Mouse (Mus musculus): ENCODE measurements at regions not wholly inside any gene's neighbourhood (a gene's known extent, or its start where the extent isn't known, plus 50 kb on each side); places are given as distances from the start of the nearest gene placed in this dataset.
A peak's percentile ranks its signal among the peaks of the same experiment; 100 is the strongest.

DNA sequence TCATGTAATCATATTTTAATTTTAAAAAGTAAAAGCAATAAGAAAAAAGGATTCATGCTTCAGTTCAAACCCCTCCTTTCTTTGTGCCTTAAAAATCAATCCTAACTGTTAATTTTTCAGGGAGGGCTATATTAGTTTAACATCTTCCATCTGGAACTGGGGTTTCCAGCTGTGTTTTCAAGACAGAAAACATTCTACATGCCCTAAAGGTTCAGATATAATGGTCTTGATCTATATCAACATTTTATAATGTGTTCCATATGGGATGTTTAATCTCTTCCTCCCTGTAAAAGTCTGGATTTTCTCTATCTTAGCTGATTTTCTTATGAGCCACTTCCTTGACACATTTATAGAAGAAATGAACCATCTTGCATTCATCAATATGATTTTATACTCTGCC lies 205.9 kb upstream of the Grm7 start:
- no peak for DNase-seq (ENCODE audit: low spot score)

DNA sequence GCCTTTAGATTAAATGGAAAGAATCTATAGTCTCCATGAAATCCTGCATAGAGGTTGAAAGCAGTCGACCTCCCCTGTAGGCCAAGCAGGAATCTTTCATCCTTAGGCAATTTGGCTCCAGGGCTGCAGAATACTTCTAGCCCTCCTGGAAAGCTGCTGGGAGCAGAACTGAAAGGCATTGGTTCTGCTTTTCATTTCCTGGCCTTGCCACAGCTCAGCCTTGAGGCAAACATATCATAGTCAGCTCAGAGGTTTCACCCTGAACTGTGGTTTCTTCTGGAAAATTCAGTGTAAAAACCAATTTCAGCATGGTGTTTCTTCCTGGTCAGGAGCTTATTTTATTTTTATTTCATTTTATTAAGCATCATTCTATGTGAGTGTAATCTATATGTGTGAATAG lies 182.0 kb upstream of the Grm7 start:
- no peak for DNase-seq (ENCODE audit: low spot score)

DNA sequence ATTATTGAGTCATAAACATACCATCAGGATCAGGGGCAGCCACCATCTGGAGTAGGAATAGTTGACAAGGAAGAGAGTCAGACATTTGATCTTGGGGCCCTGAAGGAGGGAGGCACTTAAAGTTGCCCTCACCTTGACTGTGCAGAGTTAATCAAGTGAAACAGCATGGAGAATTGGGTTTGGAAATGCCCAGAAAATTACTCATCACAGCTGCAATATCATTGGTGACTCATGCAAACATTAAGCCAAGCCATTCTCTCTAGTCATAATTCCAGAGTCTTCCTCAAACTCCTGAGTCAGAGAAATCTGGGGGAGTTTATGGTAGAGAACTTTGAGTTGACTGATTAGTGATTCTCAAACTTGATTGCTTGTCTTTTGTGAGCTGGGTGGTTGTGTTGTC lies 177.7 kb upstream of the Grm7 start:
- DNase-seq (ENCODE audit: low spot score) = no peak

DNA sequence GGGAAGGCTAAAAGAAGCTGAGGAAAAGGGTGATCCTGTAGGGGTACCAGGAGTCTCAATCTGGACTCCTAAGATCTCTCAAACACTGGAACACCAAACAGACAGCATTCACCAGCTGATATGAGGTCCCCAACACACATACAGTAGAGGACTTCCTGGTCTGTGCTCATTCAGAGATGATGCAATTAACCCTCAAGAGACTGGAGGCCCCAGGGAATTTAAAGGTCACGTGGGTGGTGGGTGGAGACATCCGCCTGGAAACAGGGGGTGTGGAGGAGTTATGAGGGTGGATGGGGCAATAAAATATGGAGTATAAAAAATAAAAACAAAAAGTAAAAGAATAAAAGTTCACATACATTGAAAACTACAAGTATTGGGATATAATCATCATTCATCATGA lies 139.5 kb upstream of the Grm7 start:
- DNase-seq (ENCODE audit: low spot score) = no peak

DNA sequence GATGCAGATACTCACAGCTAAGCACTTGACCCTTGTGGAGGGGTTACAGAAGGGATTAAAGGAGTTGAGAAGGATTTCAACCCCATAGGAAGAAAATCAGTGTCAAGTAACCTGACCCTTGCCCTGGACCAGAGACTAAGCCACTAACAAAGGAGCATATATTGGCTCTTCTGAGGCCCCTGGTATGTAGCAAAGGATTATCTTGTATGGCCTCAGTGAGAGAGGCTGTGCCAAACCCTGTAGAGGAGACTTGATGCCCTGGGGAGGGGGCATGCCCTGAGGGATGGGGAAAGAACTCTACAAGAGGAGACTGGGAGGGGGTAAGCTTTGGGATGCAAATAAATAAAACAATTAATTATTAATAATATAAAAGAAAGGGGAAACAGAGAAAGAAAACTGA lies 134.9 kb upstream of the Grm7 start:
- no peak for DNase-seq (ENCODE audit: low spot score)

DNA sequence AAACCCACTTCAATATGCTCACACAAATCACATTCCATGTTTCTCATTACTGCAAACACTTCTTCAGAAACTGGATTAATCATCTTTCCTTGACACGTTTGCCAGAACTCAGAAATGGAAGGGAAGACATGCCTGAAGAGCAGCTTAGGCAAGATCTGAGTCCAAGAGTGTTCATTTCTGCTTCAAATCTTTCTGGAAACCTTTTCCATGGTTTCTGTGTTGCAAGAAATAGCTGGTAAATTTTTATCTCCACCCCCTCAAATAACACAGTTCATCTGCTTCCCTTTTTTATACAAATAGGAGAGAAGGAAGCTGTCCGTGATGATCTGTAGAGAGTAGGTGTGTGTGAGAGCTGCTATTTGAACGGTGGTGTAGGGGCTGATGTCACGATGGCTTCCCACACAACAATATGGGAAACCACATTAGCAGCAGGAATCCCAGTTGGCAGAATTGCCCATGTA lies 106.6 kb upstream of the Grm7 start:
- DNase-seq (ENCODE audit: low spot score) = peak; percentile 62

DNA sequence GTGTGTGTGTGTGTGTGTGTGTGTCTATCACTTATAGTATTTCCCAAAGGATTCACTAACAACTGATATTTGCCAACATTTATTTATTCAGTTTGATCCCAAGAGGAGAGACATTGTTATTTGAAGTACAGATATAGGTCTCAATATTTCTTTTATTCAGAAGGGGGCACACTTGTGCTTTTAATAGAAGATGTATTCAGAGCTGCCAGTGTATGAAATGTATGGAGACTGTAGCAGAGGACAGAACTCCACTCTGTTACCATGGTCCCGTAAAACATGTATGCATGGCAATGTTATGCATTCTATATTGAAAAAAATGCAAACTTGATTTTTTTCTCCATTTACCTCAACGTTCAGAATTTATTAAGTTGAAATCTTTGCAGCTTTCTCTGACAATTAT lies 99.8 kb upstream of the Grm7 start:
- DNase-seq (ENCODE audit: low spot score) = no peak

DNA sequence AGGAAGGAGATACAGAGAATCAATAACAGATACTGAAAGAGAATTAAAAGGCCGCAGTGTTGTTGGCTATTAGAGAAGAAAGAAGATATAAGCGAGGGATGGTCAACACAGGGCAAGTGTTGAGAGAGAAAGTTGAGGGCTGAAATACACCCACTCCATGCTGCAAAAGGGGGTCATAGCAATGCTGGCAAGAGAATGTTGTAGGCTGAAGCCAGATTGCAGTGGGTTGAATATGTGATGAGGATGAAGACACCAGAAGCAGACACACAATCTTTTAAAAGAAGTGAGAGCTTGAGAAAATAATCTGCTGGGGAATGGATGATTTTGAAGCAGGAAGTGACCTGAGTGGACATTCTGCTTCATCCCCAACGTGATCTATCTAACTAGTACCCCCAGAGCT lies 90.5 kb upstream of the Grm7 start:
- peak; percentile 6 for DNase-seq (ENCODE audit: low spot score)

DNA sequence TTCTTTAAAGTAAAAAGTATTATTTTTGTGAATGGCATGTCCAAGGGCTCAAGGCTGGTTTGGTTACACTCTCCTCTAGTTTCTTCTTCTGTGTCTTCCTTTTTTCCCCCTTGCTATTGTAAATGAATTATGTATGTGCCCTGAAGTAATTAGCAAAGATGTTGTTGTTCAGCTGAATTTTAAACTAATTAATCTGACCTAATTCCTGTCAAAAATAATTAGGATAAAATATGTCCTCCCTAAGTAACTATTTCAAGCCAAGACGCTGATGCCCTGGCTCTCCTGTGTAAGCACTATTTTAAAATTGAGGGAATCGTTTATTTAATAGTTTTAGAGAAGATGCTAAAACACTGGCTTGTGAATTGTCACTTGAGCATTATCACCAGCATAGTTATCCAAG lies 85.7 kb upstream of the Grm7 start:
- no peak for DNase-seq (ENCODE audit: low spot score)

DNA sequence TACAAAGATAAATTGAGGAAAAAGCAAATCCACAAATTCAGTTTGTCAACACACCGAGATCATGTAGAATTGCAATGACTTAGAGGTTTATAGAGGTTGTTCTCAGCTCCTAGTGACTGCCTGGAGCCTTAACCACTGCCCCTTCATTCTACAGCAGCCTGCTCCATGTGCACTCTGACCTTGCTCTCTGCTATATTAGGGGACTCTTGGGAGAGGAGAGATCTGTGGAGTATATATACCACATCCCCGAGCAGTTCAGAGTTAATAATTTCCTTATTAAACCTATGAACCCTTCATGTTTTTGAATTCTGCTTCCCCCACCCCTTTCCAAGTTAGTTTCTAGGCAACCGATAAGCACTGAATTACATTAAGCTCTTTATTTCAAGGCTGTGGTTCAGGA lies 85.0 kb upstream of the Grm7 start:
- no peak for DNase-seq (ENCODE audit: low spot score)

DNA sequence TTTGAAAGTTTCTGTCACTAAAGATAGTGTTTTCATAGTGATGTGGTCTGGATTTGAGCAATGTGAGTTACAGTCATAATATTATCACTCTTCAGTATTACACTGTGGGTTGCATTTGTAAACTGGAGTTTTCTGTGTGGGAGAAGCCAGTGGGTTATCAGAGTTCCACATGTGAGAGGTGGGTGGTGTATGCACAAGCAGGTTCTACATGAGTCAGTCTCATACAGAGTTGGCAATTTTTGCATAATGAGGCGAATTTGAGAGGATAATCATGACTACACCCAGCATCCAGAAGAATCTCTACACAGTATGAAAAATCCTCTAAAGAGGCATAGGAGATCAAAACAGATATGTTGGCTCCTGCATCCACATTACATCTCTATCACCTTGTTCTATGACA lies 68.2 kb upstream of the Grm7 start:
- DNase-seq (ENCODE audit: low spot score) = no peak
